7 mouse cellular contexts compared by ENCODE assay signal in the genomic region with DNA sequence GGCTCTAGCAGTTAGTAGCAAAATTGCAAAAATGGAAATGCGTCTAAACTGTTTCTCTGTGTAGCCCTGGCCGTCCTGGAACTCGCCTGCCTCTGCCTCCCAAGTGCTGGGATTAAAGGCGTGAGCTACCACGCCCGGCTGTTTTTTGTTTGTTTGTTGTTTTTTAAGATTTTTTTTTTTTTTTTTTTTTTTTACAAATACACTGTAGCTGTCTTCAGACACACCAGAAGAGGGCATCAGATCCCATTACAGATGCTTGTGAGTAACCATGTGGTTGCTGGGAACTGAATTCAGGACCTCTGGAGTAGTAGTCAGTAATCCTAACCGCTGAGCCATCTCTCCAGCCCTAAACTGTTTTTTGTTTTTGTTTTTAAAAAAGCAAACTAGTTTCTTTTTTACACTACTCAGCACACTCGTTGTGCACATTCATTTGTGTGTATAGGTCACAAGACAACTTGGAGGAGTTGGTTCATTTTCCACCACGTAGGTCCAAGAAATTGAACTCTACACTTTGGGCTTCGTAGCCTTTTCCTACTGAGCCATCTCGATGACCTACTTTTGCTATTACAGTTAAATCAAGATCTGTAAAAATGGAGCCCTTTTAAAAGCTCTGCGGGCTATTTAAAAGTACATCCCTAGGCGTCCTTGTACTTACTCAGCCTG. TPM values are rescaled to one million over a fixed set of nuclear protein-coding genes. Genes with fewer than 3 reads are reported as not detected.
DNase-seq lines count a peak whose midpoint lies in the region; ATAC-seq lines count a peak whose summit lies in the region.

No protein-coding gene starts in this region.

- DNase-seq in neural tube, embryonic 11.5 days (ENCODE audit: low spot score) = no peak
- DNase-seq in neural tube, embryonic 10.5 days (ENCODE audit: extremely low spot score, low spot score) = no peak
- DNase-seq in forebrain, embryonic 10.5 days (ENCODE audit: extremely low spot score, low spot score) = no peak
- no peak for DNase-seq in limb, embryonic 11.5 days (ENCODE audit: low spot score)
- no peak for DNase-seq in embryo, embryonic 9.5 days (ENCODE audit: extremely low spot score)
- no peak for DNase-seq in urinary bladder, postnatal 10 days (ENCODE audit: low spot score)

- peak overlapping the region; percentile 59 for H3K4me3 ChIP-seq in neural tube, embryonic 11.5 days (ENCODE audit: low read depth, low read length)
- H3K4me3 ChIP-seq in forebrain, embryonic 10.5 days = peak overlapping the region; percentile 82
- peak overlapping the region; percentile 88; the same call in 1 of the 2 replicates for H3K4me3 ChIP-seq in limb, embryonic 11.5 days (ENCODE audit: low read depth, low read length)
- H3K4me3 ChIP-seq in stomach, embryonic 15.5 days (replicated peaks) = peak overlapping the region; percentile 74

- no peaks in the 10 kb centered on the region for H3K36me3 ChIP-seq in neural tube, embryonic 11.5 days (ENCODE audit: control insufficient read depth, insufficient read depth, low read length)
- H3K36me3 ChIP-seq in forebrain, embryonic 10.5 days (replicated peaks) = peaks cover 2% of the 10 kb centered on the region
- H3K36me3 ChIP-seq in limb, embryonic 11.5 days (ENCODE audit: control insufficient read depth, insufficient read depth, low read length) = no peaks in the 10 kb centered on the region
- no peaks in the 10 kb centered on the region for H3K36me3 ChIP-seq in stomach, embryonic 15.5 days

- no peaks in the 10 kb centered on the region for H3K27me3 ChIP-seq in neural tube, embryonic 11.5 days (ENCODE audit: control insufficient read depth, insufficient read depth, low read length)
- no peaks in the 10 kb centered on the region for H3K27me3 ChIP-seq in forebrain, embryonic 10.5 days (ENCODE audit: poor library complexity, severe bottlenecking)
- no peaks in the 10 kb centered on the region for H3K27me3 ChIP-seq in limb, embryonic 11.5 days (ENCODE audit: control insufficient read depth, insufficient read depth, low read length)
- H3K27me3 ChIP-seq in stomach, embryonic 15.5 days (replicated peaks) = no peaks in the 10 kb centered on the region

- peak overlapping the region; percentile 68 for H3K4me2 ChIP-seq in neural tube, embryonic 11.5 days (ENCODE audit: low read depth)
- peak overlapping the region; percentile 66; the same call in 1 of the 2 replicates for H3K4me2 ChIP-seq in limb, embryonic 11.5 days (ENCODE audit: low read depth, severe bottlenecking)
- H3K4me2 ChIP-seq in stomach, embryonic 15.5 days = peak overlapping the region; percentile 72

- H3K9me3 ChIP-seq in neural tube, embryonic 11.5 days (ENCODE audit: control insufficient read depth, low read length) = no peaks in the 10 kb centered on the region
- no peaks in the 10 kb centered on the region for H3K9me3 ChIP-seq in forebrain, embryonic 10.5 days
- no peaks in the 10 kb centered on the region for H3K9me3 ChIP-seq in limb, embryonic 11.5 days (ENCODE audit: control insufficient read depth, low read length)
- no peaks in the 10 kb centered on the region for H3K9me3 ChIP-seq in stomach, embryonic 15.5 days

- peaks cover 13% of the 10 kb centered on the region; the same call in 1 of the 2 replicates for H3K4me1 ChIP-seq in neural tube, embryonic 11.5 days (ENCODE audit: control insufficient read depth, insufficient read depth, low read length)
- H3K4me1 ChIP-seq in forebrain, embryonic 10.5 days = peaks cover 48% of the 10 kb centered on the region
- H3K4me1 ChIP-seq in limb, embryonic 11.5 days (ENCODE audit: control insufficient read depth, insufficient read depth, low read length) = peaks cover 4% of the 10 kb centered on the region; the same call in 1 of the 2 replicates
- H3K4me1 ChIP-seq in stomach, embryonic 15.5 days = peaks cover 4% of the 10 kb centered on the region; the same call in 1 of the 2 replicates

- peak overlapping the region; percentile 57; the same call in 1 of the 2 replicates for H3K27ac ChIP-seq in neural tube, embryonic 11.5 days (ENCODE audit: low read depth, low read length)
- H3K27ac ChIP-seq in forebrain, embryonic 10.5 days = peak overlapping the region; percentile 93
- no peak overlapping the region for H3K27ac ChIP-seq in limb, embryonic 11.5 days (replicated peaks; ENCODE audit: low read depth, low read length)
- peak overlapping the region; percentile 93 for H3K27ac ChIP-seq in stomach, embryonic 15.5 days

- no peak for ATAC-seq in neural tube, embryonic 11.5 days (ENCODE audit: insufficient read depth, low FRiP score, low TSS enrichment)
- no peak for ATAC-seq in limb, embryonic 11.5 days (ENCODE audit: insufficient number of reproducible peaks, low FRiP score, low TSS enrichment, low read depth)
- ATAC-seq in stomach, embryonic 15.5 days (ENCODE audit: insufficient read depth, low FRiP score, low read depth) = no peak

- no peak overlapping the region for H3K9ac ChIP-seq in neural tube, embryonic 11.5 days (ENCODE audit: low read length)
- H3K9ac ChIP-seq in limb, embryonic 11.5 days (ENCODE audit: low read length) = no peak overlapping the region
- H3K9ac ChIP-seq in stomach, embryonic 15.5 days = no peak overlapping the region

- WGBS in neural tube, embryonic 11.5 days = 81% methylated on average over 13 of the region's 13 CpGs
- WGBS in forebrain, embryonic 10.5 days = 80% methylated on average over 13 of the region's 13 CpGs
- 79% methylated on average over 13 of the region's 13 CpGs for whole genome bisulfite sequencing in limb, embryonic 11.5 days
- WGBS in stomach, embryonic 15.5 days = 72% methylated on average over 13 of the region's 13 CpGs

RNA-seq across cellular contexts. Expression of a gene that starts 1.0 kb away (rescaled TPM):
- 12.3 and 14.2 TPM in 2 replicates for polyA plus RNA-seq in neural tube, embryonic 11.5 days (2014; fragmentation: Nextera tagmentation; extraction: Ambion mirVana)
- 11.0 and 13.0 TPM in 2 replicates for polyA plus RNA-seq in forebrain, embryonic 10.5 days (2016; fragmentation: Nextera tagmentation; extraction: Ambion mirVana)
- polyA plus RNA-seq in limb, embryonic 11.5 days (2014; fragmentation: Nextera tagmentation; extraction: Ambion mirVana) = 9.6 and 13.3 TPM in 2 replicates
- 6.0 and 6.9 TPM in 2 replicates for polyA plus RNA-seq in stomach, embryonic 15.5 days (2015; fragmentation: Nextera tagmentation; extraction: Ambion mirVana)

RNA-seq across cellular contexts. Expression of a gene that starts 2.4 kb away (rescaled TPM):
- 178 and 187 TPM in 2 replicates for polyA plus RNA-seq in neural tube, embryonic 11.5 days (2014; fragmentation: Nextera tagmentation; extraction: Ambion mirVana)
- 199 TPM in 2 replicates for polyA plus RNA-seq in forebrain, embryonic 10.5 days (2016; fragmentation: Nextera tagmentation; extraction: Ambion mirVana)
- 170 and 191 TPM in 2 replicates for polyA plus RNA-seq in limb, embryonic 11.5 days (2014; fragmentation: Nextera tagmentation; extraction: Ambion mirVana)
- polyA plus RNA-seq in stomach, embryonic 15.5 days (2015; fragmentation: Nextera tagmentation; extraction: Ambion mirVana) = 205 and 213 TPM in 2 replicates

RNA-seq across cellular contexts. Expression of a gene that starts 35.5 kb away (rescaled TPM):
- 127 and 139 TPM in 2 replicates for polyA plus RNA-seq in neural tube, embryonic 11.5 days (2014; fragmentation: Nextera tagmentation; extraction: Ambion mirVana)
- 138 and 144 TPM in 2 replicates for polyA plus RNA-seq in forebrain, embryonic 10.5 days (2016; fragmentation: Nextera tagmentation; extraction: Ambion mirVana)
- polyA plus RNA-seq in limb, embryonic 11.5 days (2014; fragmentation: Nextera tagmentation; extraction: Ambion mirVana) = 129 and 139 TPM in 2 replicates
- polyA plus RNA-seq in stomach, embryonic 15.5 days (2015; fragmentation: Nextera tagmentation; extraction: Ambion mirVana) = 82.0 and 89.6 TPM in 2 replicates
